Mouse (Mus musculus) macrophage (primary cell): ENCODE measurements around the gene Oog1. TPM values are rescaled to one million over a fixed set of nuclear protein-coding genes. Genes with fewer than 3 reads are reported as not detected.
"Not testable (repeated sequence)": the region's sequence is repeated elsewhere in the genome, so short reads cannot be mapped to it uniquely, and the experiment has no call there.

Source experiments
- H3K27ac ChIP-seq: fragments of 350-480 bp; formaldehyde crosslinking; 2 replicates; pipeline ENCODE4 v1.9.0; 2021
- H3K36me3 ChIP-seq: fragments of 350-480 bp; formaldehyde crosslinking; 2 replicates; pipeline ENCODE4 v1.9.0; 2021; ENCODE audit errors: inconsistent target
- H3K4me3 ChIP-seq: fragments of 350-480 bp; formaldehyde crosslinking; 2 replicates; pipeline ENCODE4 v1.9.0; 2021; ENCODE audit errors: inconsistent target
- H3K79me2 ChIP-seq: fragments of 350-480 bp; formaldehyde crosslinking; 2 replicates; pipeline ENCODE4 v1.9.0; 2021; ENCODE audit errors: inconsistent target
- WGBS: methylation state at CpG from one replicate; pipeline ENCODE4 v1.1.7; 2026; ENCODE audit warnings: inconsistent platforms; ENCODE audit not compliant: missing documents; 5-methylcytosine and 5-hydroxymethylcytosine counted together
- polyA plus RNA-seq: library from polyadenylated mRNA; stranded (reverse); fragments of 250-400 nt; gene quantifications from 3 replicates; pipeline ENCODE4 v1.2.4, GENCODE M21; 2018; ENCODE audit warnings: inconsistent platforms
- total RNA-seq, 78 experiments: library from RNA; depleted of rRNA; stranded (reverse); fragments of 250-400 nt; gene quantifications; 1 replicate in 9 of 78; 2 replicates in 24 of 78; 3 replicates in 43 of 78; 4 replicates in 2 of 78; pipeline ENCODE4 v1.2.4; 2018; ENCODE audit warnings: inconsistent platforms in 56 of 78

Oog1 gene
- total RNA-seq (2018; cell fraction: chromatin; rRNA removed): not detected
- total RNA-seq (2018; cell fraction: cytosol; rRNA removed): not detected
- not detected for total RNA-seq (2018; cell fraction: nucleus; rRNA removed)
- not detected in 3 replicates for polyA plus RNA-seq

- not testable (repeated sequence) for H3K36me3 ChIP-seq, H3K79me2 ChIP-seq, H3K27ac ChIP-seq, H3K4me3 ChIP-seq
- WGBS: no CpG with 5 or more reads among the region's 2 CpGs
Observed at GRCm38 (mm10) chr12:87602388-87602787, at the start of gene Oog1. TSS of gene Oog1 (plus strand) at chr12:87602688.

GRCm38 (mm10) chr12:87601388-87601787 is 1.1 kb upstream of the Oog1 start:
- H3K4me3 ChIP-seq, H3K79me2 ChIP-seq, H3K27ac ChIP-seq, H3K36me3 ChIP-seq: not testable (repeated sequence)
- 0% methylated on average over 2 of the region's 2 CpGs for WGBS

GRCm38 (mm10) chr12:87618569-87618968 is 16.1 kb downstream of the Oog1 start, which contains the start of gene Gm4027:
TSS of gene Gm4027 (plus strand) at chr12:87618869.
- not testable (repeated sequence) for H3K36me3 ChIP-seq, H3K27ac ChIP-seq, H3K79me2 ChIP-seq, H3K4me3 ChIP-seq
- 100% methylated on average over 1 of the region's 7 CpGs for WGBS

GRCm38 (mm10) chr12:87644520-87644919 is 42.0 kb downstream of the Oog1 start, which contains the start of gene Gm16381:
TSS of gene Gm16381 (minus strand) at chr12:87644620.
- 100% methylated on average over 1 of the region's 2 CpGs for WGBS
- H3K27ac ChIP-seq, H3K4me3 ChIP-seq, H3K36me3 ChIP-seq, H3K79me2 ChIP-seq: not testable (repeated sequence)

- H3K79me2 ChIP-seq, H3K27ac ChIP-seq, H3K36me3 ChIP-seq, H3K4me3 ChIP-seq: not testable (repeated sequence)
- no CpG with 5 or more reads among the region's 4 CpGs for WGBS
Observed at GRCm38 (mm10) chr12:87652916-87653703, 50.6 kb downstream of the Oog1 start.

Other genes starting within 250 kb of the Oog1 start
- 96.4 to 117 TPM (median 96.5 TPM) in 3 replicates for gene Sptlc2, start 214.3 kb upstream of the Oog1 start, polyA plus RNA-seq
- 44.6 to 126 TPM (median 109 TPM) in 3 replicates for gene Slirp, start 158.8 kb upstream of the Oog1 start, polyA plus RNA-seq
- 10.6 to 11.2 TPM (median 10.8 TPM) in 3 replicates for gene Alkbh1, start 158.7 kb upstream of the Oog1 start, polyA plus RNA-seq
- 90.8 to 150 TPM (median 111 TPM) in 3 replicates for gene Snw1, start 130.4 kb upstream of the Oog1 start, polyA plus RNA-seq
- gene Gm5788, start 108.0 kb upstream of the Oog1 start, polyA plus RNA-seq: not detected in 3 replicates
- not detected in 3 replicates for gene Gm8300, start 88.4 kb upstream of the Oog1 start, polyA plus RNA-seq
- not detected in 3 replicates for gene Gm4027, start 16.2 kb downstream of the Oog1 start, polyA plus RNA-seq
- gene Gm16381, start 41.9 kb downstream of the Oog1 start, polyA plus RNA-seq: not detected in 3 replicates
- gene Gm21319, start 173.1 kb downstream of the Oog1 start, polyA plus RNA-seq: not detected in 3 replicates
- not detected in 3 replicates for gene Gm21936, start 192.8 kb downstream of the Oog1 start, polyA plus RNA-seq
- gene BB287469, start 213.9 kb downstream of the Oog1 start, polyA plus RNA-seq: not detected in 3 replicates
- not detected in 3 replicates for gene Gm2001, start 239.7 kb downstream of the Oog1 start, polyA plus RNA-seq